Mouse (Mus musculus) MEL (cell line): ENCODE measurements around the gene Nrxn2. TPM values are rescaled to one million over a fixed set of nuclear protein-coding genes. Genes with fewer than 3 reads are reported as not detected.

Experiments
- DNase-seq: peaks from one replicate; pipeline ENCODE4 v3.0.0; 2011; ENCODE audit warnings: low read depth, low spot score
- H3K27ac ChIP-seq: 2 replicates; pipeline ENCODE4 v1.5.1; 2012; ENCODE audit warnings: low read depth, mild to moderate bottlenecking, control low read depth, low read length, moderate library complexity; ENCODE audit not compliant: control insufficient read depth
- H3K27me3 ChIP-seq, 2 experiments: fragments of 150-350 bp in 1 of 2; sonication (generic) in 1 of 2; 2 replicates each; pipeline ENCODE4 v1.6.1; 2012; ENCODE audit warnings: low read length in 2 of 2, mild to moderate bottlenecking in 2 of 2, improper control_type of control experiment in 1 of 2, moderate library complexity in 1 of 2; ENCODE audit not compliant: insufficient read depth in 2 of 2, control insufficient read depth in 1 of 2
- H3K36me3 ChIP-seq, 2 experiments: 2 replicates each; pipeline ENCODE4 v1.6.1; 2012 to 2014; ENCODE audit warnings: low read length in 2 of 2, improper control_type of control experiment in 1 of 2, inconsistent platforms in 1 of 2, mild to moderate bottlenecking in 1 of 2; ENCODE audit not compliant: insufficient read depth in 2 of 2, control insufficient read depth in 1 of 2
- H3K4me1 ChIP-seq, 2 experiments: fragments of 150-350 bp in 1 of 2; sonication (generic) in 1 of 2; 2 replicates each; pipeline ENCODE4 v1.6.1; 2012; ENCODE audit warnings: low read length in 2 of 2, improper control_type of control experiment in 1 of 2, mild to moderate bottlenecking in 1 of 2; ENCODE audit not compliant: insufficient read depth in 2 of 2, control insufficient read depth in 1 of 2
- H3K4me3 ChIP-seq, 2 experiments: fragments of 150-350 bp in 1 of 2; sonication (generic) in 1 of 2; 2 replicates each; pipeline ENCODE4 v1.5.1; 2012; ENCODE audit warnings: low read depth in 2 of 2, low read length in 2 of 2, mild to moderate bottlenecking in 2 of 2, moderate library complexity in 2 of 2, control low read depth in 1 of 2, improper control_type of control experiment in 1 of 2; ENCODE audit not compliant: control insufficient read depth in 1 of 2, insufficient read depth in 1 of 2
- H3K79me2 ChIP-seq: 2 replicates; pipeline ENCODE4 v1.6.1; 2012; ENCODE audit warnings: mild to moderate bottlenecking, low read length, moderate library complexity; ENCODE audit not compliant: control insufficient read depth, poor library complexity, insufficient read depth
- H3K9ac ChIP-seq: 2 replicates; pipeline ENCODE4 v1.6.1; 2012; ENCODE audit warnings: low read depth, mild to moderate bottlenecking, control low read depth, low read length, moderate library complexity; ENCODE audit not compliant: control insufficient read depth, poor library complexity, severe bottlenecking
- H3K9me3 ChIP-seq: fragments of 150-350 bp; sonication (generic); replicated peaks from 2 replicates; pipeline ENCODE4 v1.6.1; 2012; ENCODE audit warnings: mild to moderate bottlenecking, low read length, improper control_type of control experiment, moderate library complexity; ENCODE audit not compliant: insufficient read depth
- BHLHE40 ChIP-seq: IDR thresholded peaks from 2 replicates; pipeline ENCODE4 v1.6.1; 2012; ENCODE audit warnings: low read depth, mild to moderate bottlenecking, inconsistent platforms, low read length, improper control_type of control experiment, borderline replicate concordance
- CHD1 ChIP-seq: IDR thresholded peaks from 2 replicates; pipeline ENCODE4 v1.6.1; 2012; ENCODE audit warnings: low read depth, mild to moderate bottlenecking, inconsistent platforms, low read length, improper control_type of control experiment
- CHD2 ChIP-seq: IDR thresholded peaks from 2 replicates; pipeline ENCODE4 v1.6.1; 2011; ENCODE audit warnings: low read length, improper control_type of control experiment
- CTCF ChIP-seq, 3 experiments: IDR thresholded peaks in 2 of 3; conservative IDR thresholded peaks in 1 of 3; 2 replicates each; pipeline ENCODE4 v1.5.1; 2011 to 2012; ENCODE audit warnings: low read length in 3 of 3, low read depth in 2 of 3, mild to moderate bottlenecking in 2 of 3, improper control_type of control experiment in 1 of 3, inconsistent platforms in 1 of 3, mixed read lengths in 1 of 3, moderate library complexity in 1 of 3; ENCODE audit not compliant: control insufficient read depth in 1 of 3, insufficient read depth in 1 of 3, poor library complexity in 1 of 3, severe bottlenecking in 1 of 3
- ELF1 ChIP-seq: IDR thresholded peaks from 2 replicates; pipeline ENCODE4 v1.6.1; 2014; ENCODE audit warnings: low read depth, mild to moderate bottlenecking, inconsistent platforms, low read length, improper control_type of control experiment, moderate library complexity
- EP300 ChIP-seq, 2 experiments: IDR thresholded peaks; 2 replicates each; pipeline ENCODE4 v1.6.1; 2011; ENCODE audit warnings: improper control_type of control experiment in 2 of 2, low read length in 2 of 2, low read depth in 1 of 2, mild to moderate bottlenecking in 1 of 2
- GABPA ChIP-seq: IDR thresholded peaks from 2 replicates; pipeline ENCODE4 v1.6.1; 2012; ENCODE audit warnings: low read depth, mild to moderate bottlenecking, inconsistent platforms, low read length, improper control_type of control experiment, moderate library complexity
- JUND ChIP-seq: IDR thresholded peaks from 2 replicates; pipeline ENCODE4 v1.6.1; 2011; ENCODE audit warnings: low read depth, mild to moderate bottlenecking, improper control_type of control experiment, low read length
- KAT2A ChIP-seq: conservative IDR thresholded peaks from 2 replicates; pipeline ENCODE4 v1.6.1; 2012; ENCODE audit warnings: low read depth, low read length, improper control_type of control experiment, inconsistent platforms
- MAFK ChIP-seq: IDR thresholded peaks from 2 replicates; pipeline ENCODE4 v1.6.1; 2011; ENCODE audit warnings: low read depth, mild to moderate bottlenecking, low read length, improper control_type of control experiment, borderline replicate concordance
- MAX ChIP-seq: IDR thresholded peaks from 2 replicates; pipeline ENCODE4 v1.6.1; 2011; ENCODE audit warnings: low read length, improper control_type of control experiment
- MXI1 ChIP-seq: IDR thresholded peaks from 2 replicates; pipeline ENCODE4 v1.6.1; 2011; ENCODE audit warnings: mild to moderate bottlenecking, low read depth, low read length, improper control_type of control experiment
- MYB ChIP-seq: IDR thresholded peaks from 2 replicates; pipeline ENCODE4 v1.6.1; 2011; ENCODE audit warnings: mild to moderate bottlenecking, low read depth, low read length, improper control_type of control experiment
- MYC ChIP-seq: IDR thresholded peaks from 2 replicates; pipeline ENCODE4 v1.6.1; 2011; ENCODE audit warnings: low read depth, mild to moderate bottlenecking, low read length, improper control_type of control experiment, moderate library complexity
- NELFE ChIP-seq: IDR thresholded peaks from 2 replicates; pipeline ENCODE4 v1.6.1; 2011; ENCODE audit warnings: low read depth, low read length, improper control_type of control experiment
- NRF1 ChIP-seq: IDR thresholded peaks from 2 replicates; pipeline ENCODE4 v1.6.1; 2014; ENCODE audit warnings: low read depth, mild to moderate bottlenecking, inconsistent platforms, low read length, improper control_type of control experiment, moderate library complexity; ENCODE audit not compliant: poor library complexity, insufficient read depth, severe bottlenecking
- POLR2AphosphoS5 ChIP-seq: IDR thresholded peaks from 2 replicates; pipeline ENCODE4 v1.6.1; 2012; ENCODE audit warnings: low read depth, borderline replicate concordance, mild to moderate bottlenecking, inconsistent platforms, low read length, moderate library complexity, mixed read lengths
- SIN3A ChIP-seq: IDR thresholded peaks from 2 replicates; pipeline ENCODE4 v1.6.1; 2012; ENCODE audit warnings: low read length, improper control_type of control experiment, inconsistent platforms
- SMC3 ChIP-seq: IDR thresholded peaks from 2 replicates; pipeline ENCODE4 v1.6.1; 2011; ENCODE audit warnings: low read depth, low read length, improper control_type of control experiment
- TAL1 ChIP-seq: IDR thresholded peaks from 2 replicates; pipeline ENCODE4 v1.6.1; 2012; ENCODE audit warnings: mild to moderate bottlenecking, inconsistent platforms, low read length, moderate library complexity, mixed read lengths
- TBP ChIP-seq: IDR thresholded peaks from 2 replicates; pipeline ENCODE4 v1.8.0; 2011; ENCODE audit warnings: low read depth, low read length, improper control_type of control experiment
- TCF12 ChIP-seq: IDR thresholded peaks from 2 replicates; pipeline ENCODE4 v1.6.1; 2014; ENCODE audit warnings: low read depth, mild to moderate bottlenecking, inconsistent platforms, low read length, improper control_type of control experiment, moderate library complexity
- UBTF ChIP-seq: IDR thresholded peaks from 2 replicates; pipeline ENCODE4 v1.6.1; 2012; ENCODE audit warnings: low read depth, mild to moderate bottlenecking, inconsistent platforms, low read length, improper control_type of control experiment, moderate library complexity, borderline replicate concordance; ENCODE audit not compliant: insufficient read depth
- USF1 ChIP-seq: IDR thresholded peaks from 2 replicates; pipeline ENCODE4 v1.6.1; 2014; ENCODE audit warnings: low read depth, mild to moderate bottlenecking, inconsistent platforms, low read length, improper control_type of control experiment, moderate library complexity
- ZC3H11A ChIP-seq: IDR thresholded peaks from 2 replicates; pipeline ENCODE4 v1.6.1; 2012; ENCODE audit warnings: low read depth, mild to moderate bottlenecking, inconsistent platforms, low read length, improper control_type of control experiment
- ZKSCAN1 ChIP-seq: IDR thresholded peaks from 2 replicates; pipeline ENCODE4 v1.6.1; 2012; ENCODE audit warnings: low read depth, mild to moderate bottlenecking, inconsistent platforms, low read length, improper control_type of control experiment, moderate library complexity
- ZMIZ1 ChIP-seq: IDR thresholded peaks from 2 replicates; pipeline ENCODE4 v1.6.1; 2012; ENCODE audit warnings: low read depth, mild to moderate bottlenecking, inconsistent platforms, low read length, improper control_type of control experiment, moderate library complexity
- polyA plus RNA-seq, 2 experiments: library from polyadenylated mRNA; stranded (reverse) in 1 of 2; unstranded in 1 of 2; fragments of >175 nt in 1 of 2; fragments of >200 nt in 1 of 2; gene quantifications; 2 replicates each; pipeline versions ENCODE4 v1.2.1 to v1.2.4; 2012; ENCODE audit warnings: low replicate concordance in 2 of 2, low read depth in 1 of 2; ENCODE audit not compliant: insufficient read length in 2 of 2, insufficient read depth in 1 of 2, missing spikeins in 1 of 2
- total RNA-seq: library from RNA; depleted of rRNA; stranded (reverse); fragments of 300-350 nt; gene quantifications from 2 replicates; pipeline ENCODE4 v1.2.3, GENCODE M21; 2012

Gene Nrxn2
- total and polyA plus RNA-seq, 3 experiments: 0.39 to 0.42 TPM; not detected in 1

DNA sequence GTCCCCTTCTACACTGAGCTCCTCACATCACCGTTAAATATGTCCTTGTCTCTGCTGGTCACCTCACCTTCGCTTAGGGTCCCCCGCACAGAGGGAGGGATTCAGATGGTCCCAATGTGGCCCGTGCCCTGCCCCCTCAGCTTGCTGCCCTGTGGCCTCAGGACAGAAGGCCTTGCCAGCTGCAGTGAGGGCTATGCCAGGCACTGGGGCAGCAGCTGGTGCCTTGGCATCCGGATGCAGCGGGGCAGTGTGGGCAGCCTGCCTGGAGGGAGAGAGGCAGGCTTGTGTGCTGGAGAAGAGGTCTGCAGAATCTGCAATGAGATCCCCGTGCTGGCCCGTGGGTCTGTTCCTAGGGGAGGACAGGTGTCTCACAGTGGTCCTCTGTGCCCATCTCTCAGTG is 34.8 kb downstream of the Nrxn2 start:
- DNase-seq: no peak
- TF ChIP-seq ELF1: no peak
- TF ChIP-seq ZC3H11A: no peak
- TF ChIP-seq KAT2A: no peak
- no peak for TF ChIP-seq MYB
- no peak for TF ChIP-seq ZMIZ1
- TF ChIP-seq CHD2: no peak
- TF ChIP-seq MAX: no peak
- no peak for TF ChIP-seq SIN3A
- no peak for TF ChIP-seq TAL1
- TF ChIP-seq MYC: no peak
- no peak for TF ChIP-seq EP300 (IDR thresholded peaks at IDR 0.05; ENCODE audit: low read depth in 1 of 2, low read length in 2 of 2)
- Histone ChIP-seq H3K79me2 (no peaks in the 10 kb centered on the region), H3K27me3 (no peaks in the 10 kb centered on the region), H3K4me3 (no peak overlapping the region), H3K36me3 (peaks cover 0 to 5% of the 10 kb centered on the region in 2 experiments; a peak in 2 of 4 replicates), H3K4me1 (peaks cover 3 to 9% of the 10 kb centered on the region in 2 experiments; a peak in 3 of 4 replicates), H3K9ac (no peak overlapping the region), H3K9me3 (no peaks in the 10 kb centered on the region), H3K27ac (no peak overlapping the region)

DNA sequence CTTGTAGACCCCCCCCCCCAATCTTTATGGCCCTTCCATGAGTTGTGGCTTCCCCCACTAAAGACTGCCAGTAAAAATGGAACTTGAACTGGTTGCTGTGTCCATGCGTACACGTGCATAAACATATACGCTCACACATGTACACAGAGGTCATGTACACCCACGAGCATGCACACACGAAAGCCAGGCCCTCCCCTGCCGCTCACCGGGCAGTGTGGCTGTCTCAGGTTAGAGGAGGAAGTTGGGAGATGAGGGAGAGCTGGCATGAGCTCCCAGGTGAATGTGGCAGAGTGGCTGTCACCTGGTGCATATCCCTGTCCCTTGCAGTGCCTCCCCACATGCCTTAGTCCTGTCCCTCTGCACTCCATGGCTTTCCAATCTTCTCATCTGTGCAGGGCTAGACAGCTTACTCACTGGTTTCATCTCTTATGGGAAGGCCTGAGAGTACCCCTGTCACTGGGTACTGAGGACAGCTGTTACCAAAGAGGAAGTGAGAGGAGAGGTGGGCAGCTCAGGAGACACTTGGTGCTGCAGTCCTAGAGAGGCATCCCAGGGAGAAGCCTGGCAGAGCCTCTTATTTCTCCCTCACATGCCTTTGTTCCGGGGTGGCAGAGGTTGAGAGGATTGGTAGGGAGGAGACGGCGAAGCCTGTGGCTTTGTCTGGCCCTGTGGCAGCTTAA is 35.6 kb downstream of the Nrxn2 start:
- Histone ChIP-seq H3K9ac (no peak overlapping the region), H3K27me3 (no peaks in the 10 kb centered on the region), H3K4me1 (peaks cover under 1 to 4% of the 10 kb centered on the region in 2 experiments; a peak in 3 of 4 replicates), H3K27ac (no peak overlapping the region), H3K9me3 (no peaks in the 10 kb centered on the region), H3K79me2 (no peaks in the 10 kb centered on the region), H3K36me3 (peaks cover 0 to under 1% of the 10 kb centered on the region in 2 experiments; a peak in 2 of 4 replicates), H3K4me3 (no peak overlapping the region)
- no peak for DNase-seq
- TF ChIP-seq BHLHE40 (no peak), CTCF (IDR thresholded peaks at IDR 0.05 in 2 of 3, conservative IDR thresholded peaks at IDR 0.05 in 1 of 3; ENCODE audit: control insufficient read depth in 1 of 3, insufficient read depth in 1 of 3, low read depth in 2 of 3, low read length in 3 of 3, poor library complexity in 1 of 3, severe bottlenecking in 1 of 3) (no peak), TCF12 (no peak), TBP (no peak), POLR2AphosphoS5 (no peak), SMC3 (no peak), JUND (no peak), MYB (no peak), ELF1 (no peak), ZKSCAN1 (no peak), USF1 (no peak), CHD1 (no peak), GABPA (no peak), MAX (no peak), UBTF (no peak), NELFE (no peak), NRF1 (no peak), TAL1 (no peak), MAFK (no peak), MXI1 (no peak)
